Mouse (Mus musculus): ENCODE results near the gene Atp1b1.

Gene Atp1b1

DNA sequence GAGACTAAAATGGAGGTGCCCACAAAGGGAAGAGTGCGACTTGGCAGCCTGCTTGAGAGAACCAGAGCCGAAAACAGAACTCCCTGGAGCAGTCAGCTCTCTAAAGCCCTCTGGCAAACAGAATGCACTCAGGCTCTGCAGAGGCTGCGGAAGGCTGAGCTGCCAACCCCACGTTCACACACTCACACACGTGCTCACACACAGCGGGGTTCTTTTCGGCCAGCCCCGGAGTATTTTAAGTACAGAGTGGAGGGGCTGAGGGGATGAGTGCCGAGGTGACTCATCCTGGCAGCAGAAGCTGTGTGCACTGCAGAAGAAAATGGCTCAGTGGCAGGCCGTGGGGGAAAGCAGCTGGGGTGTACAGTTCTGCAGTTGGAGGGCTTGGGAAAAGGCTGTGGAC lies 3.6 kb upstream of the Atp1b1 start:
- no peak for DNase-seq

DNA sequence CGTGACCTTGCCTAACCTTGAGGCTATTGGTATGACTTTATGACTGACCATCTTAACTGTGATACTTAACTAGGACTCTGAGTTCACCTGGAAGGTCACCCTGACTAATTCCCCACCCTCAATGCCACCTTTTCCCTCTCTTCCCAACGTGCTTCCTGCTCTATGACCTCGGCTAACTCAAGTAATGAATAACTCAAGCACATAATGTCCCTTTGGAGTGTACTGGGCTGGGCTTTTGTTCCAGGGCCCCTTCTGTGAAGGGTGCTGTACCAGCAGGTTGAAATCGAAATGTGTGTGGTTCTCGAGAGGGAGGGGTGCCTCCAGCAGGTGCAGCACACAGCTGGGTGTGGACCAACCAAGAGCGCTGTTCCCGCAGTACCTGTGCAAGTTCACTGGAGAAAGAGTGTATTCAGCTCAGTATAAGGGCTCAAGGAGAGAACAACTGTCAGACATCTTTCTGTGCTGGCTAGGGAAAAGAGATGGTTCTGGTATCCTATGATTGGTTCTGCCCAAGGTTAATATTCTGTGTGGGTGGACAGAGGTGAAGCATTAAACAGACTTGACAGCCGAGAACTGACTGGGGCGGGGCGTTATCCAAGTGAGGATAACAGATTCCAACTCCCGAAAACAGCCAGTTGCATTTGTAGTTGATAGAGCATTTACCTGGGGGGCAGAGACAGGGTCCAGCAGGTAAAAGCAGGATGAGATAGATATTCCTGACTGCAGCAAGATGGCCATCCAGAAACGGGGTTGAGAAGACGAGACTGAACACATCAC lies 3.0 kb upstream of the Atp1b1 start:
- DNase-seq = peak; percentile 39

GRCm38 (mm10) chr1:164459127-164459905 lies 1.2 kb upstream of the Atp1b1 start:
- no peak for DNase-seq

GRCm38 (mm10) chr1:164458621-164459051 lies 481 bp upstream of the Atp1b1 start:
- no peak for DNase-seq

- DNase-seq = peak; percentile 90
Observed at GRCm38 (mm10) chr1:164457531-164458244, 467 bp downstream of the Atp1b1 start.

DNA sequence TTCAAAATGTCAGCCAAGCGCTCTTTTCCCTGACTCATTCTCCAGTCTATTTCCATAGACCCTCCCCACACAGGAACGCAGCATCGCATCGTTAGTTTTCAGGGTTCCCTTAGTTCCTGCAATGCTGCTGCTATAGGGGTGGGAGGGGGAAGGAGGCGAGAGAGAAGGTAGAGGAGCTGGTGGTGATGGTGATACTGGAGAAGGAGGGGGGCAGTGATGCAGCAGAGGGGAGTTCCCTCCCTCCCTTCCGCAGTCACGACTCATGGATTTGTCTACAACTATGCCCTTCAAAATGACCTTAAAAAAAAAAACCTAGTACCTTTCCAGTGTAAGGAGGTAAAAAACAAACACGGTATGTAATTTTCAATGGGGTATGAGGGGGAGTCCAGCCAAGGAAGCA lies 1.4 kb downstream of the Atp1b1 start:
- peak; percentile 58 for DNase-seq

- DNase-seq = peak; percentile 24
Observed at GRCm38 (mm10) chr1:164456065-164456464, 2.1 kb downstream of the Atp1b1 start.

DNA sequence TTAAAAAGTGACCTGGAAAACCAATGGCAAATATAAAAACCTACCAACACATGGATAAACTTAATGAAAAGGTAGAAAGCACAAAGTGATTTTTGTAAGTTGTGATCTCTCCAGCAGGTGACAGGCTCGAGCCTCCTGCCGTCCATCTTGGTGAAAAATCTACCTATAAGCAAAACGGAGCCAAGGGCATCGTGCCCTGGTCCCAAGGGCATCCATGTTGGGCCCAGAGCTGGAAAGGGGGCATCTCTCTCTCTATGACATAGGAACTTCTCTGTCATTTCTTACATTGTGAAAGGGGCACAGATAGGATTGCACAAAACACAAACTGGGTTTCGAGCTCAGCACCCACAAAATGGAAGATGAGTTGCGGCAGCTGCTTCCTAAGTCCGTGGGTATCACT lies 2.5 kb downstream of the Atp1b1 start:
- DNase-seq = peak; percentile 49

GRCm38 (mm10) chr1:164454747-164455400 lies 3.3 kb downstream of the Atp1b1 start:
- peak; percentile 38 for DNase-seq

DNA sequence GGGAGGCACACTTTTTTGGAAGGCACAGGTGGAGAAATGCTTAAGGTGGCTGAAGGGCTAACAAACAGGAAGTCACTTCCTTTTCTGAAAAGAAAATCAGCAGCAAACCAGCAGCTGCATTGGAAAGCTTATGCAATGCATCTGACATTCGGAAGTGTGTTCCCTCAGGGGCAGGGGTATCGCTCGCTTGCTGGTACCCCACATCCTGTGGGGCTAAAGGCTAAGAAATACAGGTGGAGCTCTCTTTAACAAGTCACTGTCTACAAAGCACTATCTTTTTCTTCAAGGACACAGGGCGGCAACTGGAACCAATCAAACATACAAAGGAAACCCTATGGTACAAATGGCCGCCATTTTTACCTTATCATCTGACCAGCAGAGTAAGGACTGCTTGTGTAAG lies 4.4 kb downstream of the Atp1b1 start:
- DNase-seq = peak; percentile 85

DNA sequence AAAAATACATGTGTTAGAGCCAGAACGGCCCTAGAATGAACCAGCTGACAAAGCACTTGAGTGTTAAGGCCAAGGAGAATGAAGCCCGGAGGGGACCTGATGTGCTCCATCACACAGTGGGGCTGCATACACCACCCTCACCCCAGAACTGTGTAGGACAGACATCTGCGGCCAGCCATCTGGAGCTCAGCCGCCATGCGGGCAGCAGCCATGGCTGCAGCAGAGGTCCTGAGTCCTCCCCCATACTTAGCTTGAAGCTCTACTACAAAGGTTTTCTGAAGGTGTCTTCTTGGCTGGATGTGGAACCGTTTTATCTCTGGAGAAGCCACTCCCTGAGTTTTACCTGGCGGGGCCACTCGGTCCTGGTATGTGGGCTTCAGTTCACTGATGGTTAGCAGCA lies 5.0 kb downstream of the Atp1b1 start:
- DNase-seq = no peak

DNA sequence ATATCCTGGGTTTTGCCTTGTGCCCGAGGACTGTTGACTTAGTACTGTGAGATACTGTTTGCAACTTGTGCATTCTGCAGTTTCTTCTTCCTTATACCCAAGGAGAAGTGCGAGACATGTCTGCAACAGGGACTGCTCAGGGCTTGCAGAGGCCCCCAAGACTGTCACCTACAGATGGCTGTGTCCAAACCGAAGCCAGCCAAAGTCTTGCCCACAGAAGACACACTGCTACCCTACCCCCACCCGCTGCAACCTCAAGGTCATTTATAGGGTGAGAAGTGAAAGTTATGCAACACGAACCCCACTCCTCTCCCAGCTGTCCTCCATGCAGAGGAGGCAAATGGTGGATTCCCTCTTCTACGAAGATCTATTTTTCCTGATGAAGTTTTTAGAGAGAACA lies 5.6 kb downstream of the Atp1b1 start:
- peak; percentile 25 for DNase-seq

DNA sequence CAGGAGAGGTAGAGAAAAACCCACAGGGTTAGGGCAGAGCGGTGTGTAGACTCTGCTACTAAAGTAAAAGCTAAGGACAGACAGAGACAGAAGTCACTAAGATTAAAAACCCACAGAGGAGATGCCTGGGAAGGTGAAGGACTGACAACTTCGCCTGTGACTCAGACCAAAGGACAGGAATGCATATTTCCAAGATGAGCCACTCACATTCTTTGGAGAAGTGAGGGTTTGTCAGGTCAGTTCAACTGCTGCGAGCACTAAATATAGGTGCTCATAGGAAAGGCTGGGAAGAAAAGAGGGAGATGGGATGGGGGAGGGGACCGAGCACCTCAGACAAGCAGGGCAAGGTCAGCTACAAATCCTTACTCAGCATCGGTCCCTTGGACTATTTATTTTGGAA lies 6.8 kb downstream of the Atp1b1 start:
- no peak for DNase-seq

GRCm38 (mm10) chr1:164450644-164451043 lies 7.5 kb downstream of the Atp1b1 start:
- DNase-seq = no peak

DNA sequence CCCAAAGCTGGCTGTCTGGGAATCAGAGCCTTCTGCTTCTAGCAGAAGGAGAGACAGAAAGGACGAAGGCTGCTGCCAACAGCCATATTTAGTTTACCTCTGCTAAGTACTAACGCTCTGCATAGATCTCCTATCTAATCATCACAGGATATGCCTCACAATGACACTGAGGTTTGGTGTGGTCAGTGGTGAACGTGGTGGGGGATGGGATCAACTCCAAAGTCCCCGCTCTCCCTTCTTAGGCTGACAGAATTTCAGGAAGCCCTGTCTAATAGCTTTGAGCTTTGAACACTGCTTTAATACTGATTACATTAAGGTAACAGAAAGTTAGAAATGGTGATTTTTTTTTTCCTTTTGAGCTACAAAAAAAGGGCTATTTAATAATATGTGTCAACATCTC lies 7.9 kb downstream of the Atp1b1 start:
- no peak for DNase-seq

- no peak for DNase-seq
Observed at GRCm38 (mm10) chr1:164449626-164450025, 8.5 kb downstream of the Atp1b1 start.

DNA sequence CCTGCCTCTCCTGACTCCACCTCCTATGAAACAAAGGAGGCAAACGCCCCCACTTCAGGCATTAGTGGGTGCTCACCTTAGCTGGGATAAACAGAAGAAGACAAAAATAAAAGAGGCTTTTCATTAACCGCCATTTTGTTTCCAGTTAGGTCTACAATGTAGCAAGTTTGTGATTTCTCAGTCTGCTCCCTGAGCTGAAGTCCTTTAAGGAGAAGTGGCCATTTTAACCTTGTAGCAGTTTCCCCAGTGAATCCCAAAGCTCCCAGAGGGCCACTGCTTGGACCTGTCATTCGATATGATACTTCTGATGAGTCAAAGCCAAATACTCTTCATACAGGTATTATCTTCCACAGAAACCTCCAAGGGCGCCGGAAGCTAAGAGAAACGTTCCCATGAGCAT lies 10.6 kb downstream of the Atp1b1 start:
- DNase-seq = no peak

DNA sequence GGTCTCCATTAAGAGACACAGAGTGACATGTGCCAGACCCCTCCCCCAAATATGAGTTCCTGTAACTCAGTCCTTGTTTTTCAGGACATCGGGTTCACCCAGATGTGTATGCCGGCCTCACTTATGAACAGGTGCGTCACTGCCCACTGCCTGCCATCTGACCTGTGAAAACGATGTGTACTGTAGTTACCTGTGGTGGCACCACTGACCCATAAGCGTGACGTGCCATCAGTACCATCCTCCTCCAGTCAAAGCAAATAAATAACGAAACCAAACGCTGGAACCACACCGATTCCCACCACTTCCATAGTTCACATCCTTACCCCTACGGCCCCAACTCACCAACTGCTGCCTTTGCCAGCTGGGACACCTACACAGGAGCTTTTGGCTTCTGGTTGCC lies 11.6 kb downstream of the Atp1b1 start:
- DNase-seq = no peak

- DNase-seq = no peak
Observed at GRCm38 (mm10) chr1:164445620-164446162, 12.5 kb downstream of the Atp1b1 start.

- DNase-seq = no peak
Observed at GRCm38 (mm10) chr1:164441408-164441974, 16.7 kb downstream of the Atp1b1 start.

- no peak for DNase-seq
Observed at GRCm38 (mm10) chr1:164440708-164441407, 17.3 kb downstream of the Atp1b1 start.

DNA sequence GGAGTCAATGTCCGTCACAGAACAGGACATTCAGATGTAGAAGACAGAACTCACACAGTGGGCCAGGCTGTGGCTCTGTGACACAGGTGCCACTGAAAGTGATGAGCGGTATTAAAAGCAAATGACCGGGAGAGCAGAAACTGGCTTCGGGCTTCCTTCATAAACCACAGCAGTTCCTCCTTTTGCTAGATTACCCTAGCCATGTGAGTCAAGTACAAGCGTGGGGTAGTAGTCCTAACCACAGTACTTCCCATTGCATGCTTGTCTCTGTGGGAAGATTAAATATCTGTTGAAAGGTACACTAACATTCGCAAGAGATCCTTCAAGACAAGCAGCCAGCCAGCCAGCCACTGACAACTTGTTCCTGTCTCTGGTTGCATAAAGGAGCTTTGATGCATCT lies 17.9 kb downstream of the Atp1b1 start:
- no peak for DNase-seq
